In the genomic region with DNA sequence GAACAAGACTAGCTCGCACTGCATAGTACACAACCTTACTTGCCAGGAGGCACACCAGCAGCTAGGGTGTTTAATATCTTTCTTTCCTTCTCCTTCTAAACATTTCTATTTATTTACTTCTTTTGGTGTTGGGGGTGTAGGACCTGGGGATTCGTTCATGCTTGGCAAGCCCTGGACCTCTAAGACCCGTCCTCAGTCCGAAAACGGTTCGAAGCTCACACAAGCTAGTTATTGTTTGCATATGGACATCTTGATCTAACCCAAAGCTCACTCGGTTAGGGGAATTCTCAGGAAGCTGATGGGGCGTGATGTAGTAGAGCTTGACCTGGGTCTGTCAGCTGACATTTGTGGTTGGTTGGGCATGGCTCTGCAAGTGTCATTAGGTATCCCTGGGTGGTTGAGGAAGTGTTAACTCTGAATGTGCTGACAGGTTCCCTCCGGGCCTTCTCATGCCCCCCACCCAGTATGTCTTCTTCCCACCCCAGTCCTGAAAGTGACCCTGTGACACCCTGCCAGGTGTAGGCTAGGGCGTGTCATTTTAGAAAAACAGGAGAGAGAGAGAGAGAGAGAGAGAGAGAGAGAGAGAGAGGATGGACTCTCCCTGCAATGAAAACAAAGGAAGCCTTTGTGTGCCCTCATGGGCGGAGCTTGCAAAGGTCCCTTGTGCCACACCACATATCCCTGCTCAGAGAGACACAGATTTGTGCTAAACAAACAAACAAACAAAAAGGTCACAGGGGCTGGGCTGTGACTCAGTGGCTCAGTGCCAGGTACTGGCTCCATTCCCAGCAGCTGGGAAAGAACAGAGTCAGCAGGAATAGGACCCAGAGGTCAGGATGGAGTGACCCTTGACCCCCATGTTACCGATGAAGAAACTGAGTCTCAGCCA, we compare ENCODE assay signal across 8 mouse cellular contexts. TPM values are rescaled to one million over a fixed set of nuclear protein-coding genes. Genes with fewer than 3 reads are reported as not detected.
DNase-seq lines count a peak whose midpoint lies in the region; ATAC-seq and TF ChIP-seq lines count a peak whose summit lies in the region.

No protein-coding gene starts in this region.

- no peak for TF ChIP-seq POLR2A in heart, adult 2 months (IDR thresholded peaks at IDR 0.05; ENCODE audit: insufficient read depth, low read depth, low read length)

- H3K27me3 ChIP-seq in Patski = no peaks in the 10 kb centered on the region
- H3K27me3 ChIP-seq in heart, adult 2 months (ENCODE audit: control insufficient read depth, insufficient read depth, low read length) = no peaks in the 10 kb centered on the region
- H3K27me3 ChIP-seq in neural tube, embryonic 15.5 days (replicated peaks) = no peaks in the 10 kb centered on the region

- H3K4me1 ChIP-seq in heart, adult 2 months (ENCODE audit: control insufficient read depth, insufficient read depth, low read length) = peaks cover 31% of the 10 kb centered on the region
- no peaks in the 10 kb centered on the region for H3K4me1 ChIP-seq in neural tube, embryonic 15.5 days

- intact Hi-C loops in heart, adult 2 months (cut with DNase I) = no loop called here

- no peaks in the 10 kb centered on the region for H3K79me2 ChIP-seq in heart, adult 2 months (replicated peaks; ENCODE audit: control insufficient read depth, insufficient read depth, low read length)

- H3K27ac ChIP-seq in heart, adult 2 months = peak overlapping the region; percentile 70
- H3K27ac ChIP-seq in neural tube, embryonic 15.5 days (replicated peaks) = no peak overlapping the region

- no peaks in the 10 kb centered on the region; the same call in 1 of the 2 replicates for H3K36me3 ChIP-seq in heart, adult 2 months (ENCODE audit: control insufficient read depth, insufficient read depth, low read length)
- no peaks in the 10 kb centered on the region for H3K36me3 ChIP-seq in neural tube, embryonic 15.5 days

- peak; percentile 55 for ATAC-seq in Patski
- ATAC-seq in neural tube, embryonic 15.5 days (ENCODE audit: low FRiP score) = no peak

- H3K9ac ChIP-seq in heart, adult 2 months (ENCODE audit: low read depth, low read length) = no peak overlapping the region
- H3K9ac ChIP-seq in neural tube, embryonic 15.5 days (replicated peaks) = no peak overlapping the region

- POLR2A ChIA-PET in Patski (lab: Charles Lee) = interaction anchor here (0.5 to 0.9 kb wide), 2 partner anchors 35 to 616 kb away, joined by 3 to 4 read pairs; a partner anchor contains a TSS

- no peak overlapping the region for H3K4me3 ChIP-seq in heart, adult 2 months
- no peak overlapping the region for H3K4me3 ChIP-seq in neural tube, embryonic 15.5 days (replicated peaks)

- H3K9me3 ChIP-seq in neural tube, embryonic 15.5 days (replicated peaks) = no peaks in the 10 kb centered on the region

- TF ChIP-seq EP300 in heart, adult 2 months (IDR thresholded peaks at IDR 0.05; ENCODE audit: insufficient read depth, low read depth, low read length) = no peak

- WGBS in heart, adult 2 months = 48% methylated on average over 12 of the region's 12 CpGs
- 69% methylated on average over 12 of the region's 12 CpGs for WGBS in neural tube, embryonic 15.5 days

- in situ Hi-C loops in Patski (cut with MboI; ENCODE audit: low pct_unique_long_range_greater_than_20kb) = no loop called here

- H3K4me2 ChIP-seq in neural tube, embryonic 15.5 days = no peak overlapping the region

- no peak for TF ChIP-seq CTCF in Patski (IDR thresholded peaks at IDR 0.05)
- no peak for TF ChIP-seq CTCF in heart, adult 2 months (IDR thresholded peaks at IDR 0.05)

- peak; percentile 65 for DNase-seq in layer of hippocampus, adult 9-11 months
- DNase-seq in layer of hippocampus, postnatal 36 days = no peak
- DNase-seq in Patski (ENCODE audit: low read depth, low spot score) = no peak
- peak; percentile 53 to 61 for DNase-seq in heart, adult 2 months
- peak; percentile 90 to 94 for DNase-seq in kidney, postnatal 25 days
- peak; percentile 17 for DNase-seq in retina, postnatal 7 days (ENCODE audit: low read depth, low spot score)
- no peak for DNase-seq in thymus, postnatal 0 days (ENCODE audit: low spot score)

- CTCF ChIA-PET in Patski (lab: Charles Lee) = interaction anchor here (2.2 to 4.9 kb wide), 3 partner anchors 9 to 22 kb away, joined by 7 to 29 read pairs (median 8); a partner anchor contains a TSS

RNA-seq across cellular contexts. Expression of a gene that starts 23.3 kb away (rescaled TPM):
- 10 to 100 TPM; 15.3 to 24.8 TPM for total RNA-seq in layer of hippocampus, postnatal 36 days (2021)
- 34.6 TPM for polyA plus RNA-seq in Patski (2021)
- total RNA-seq in heart, adult 2 months (2021) = 10 to 100 TPM; 10.4 to 13.6 TPM
- polyA plus RNA-seq in heart, adult 2 months (2012; rRNA removed) = 12.5 and 12.9 TPM in 2 replicates
- polyA plus RNA-seq in thymus, postnatal 0 days (2015; fragmentation: Nextera tagmentation; extraction: Ambion mirVana) = 2.2 and 2.7 TPM in 2 replicates
- 2.5 and 4.5 TPM in 2 replicates for polyA plus RNA-seq in neural tube, embryonic 15.5 days (2015; fragmentation: Nextera tagmentation; extraction: Ambion mirVana)

RNA-seq across cellular contexts. Expression of a gene that starts 35.3 kb away (rescaled TPM):
- 10 to 100 TPM; 52.5 to 60.7 TPM for total RNA-seq in layer of hippocampus, postnatal 36 days (2021)
- polyA plus RNA-seq in Patski (2021) = 56.3 TPM
- 10 to 100 TPM; 66.7 to 71.9 TPM for total RNA-seq in heart, adult 2 months (2021)
- 17.3 and 36.1 TPM in 2 replicates for polyA plus RNA-seq in heart, adult 2 months (2012; rRNA removed)
- polyA plus RNA-seq in thymus, postnatal 0 days (2015; fragmentation: Nextera tagmentation; extraction: Ambion mirVana) = 1.5 and 1.7 TPM in 2 replicates
- polyA plus RNA-seq in neural tube, embryonic 15.5 days (2015; fragmentation: Nextera tagmentation; extraction: Ambion mirVana) = 0.96 and 1.4 TPM in 2 replicates

RNA-seq across cellular contexts. Expression of a gene that starts 37.8 kb away (rescaled TPM):
- 10 to 100 TPM; 50.8 to 50.9 TPM for total RNA-seq in layer of hippocampus, postnatal 36 days (2021)
- polyA plus RNA-seq in Patski (2021) = 29.5 TPM
- 1 to 10 TPM; 8.3 to 8.6 TPM for total RNA-seq in heart, adult 2 months (2021)
- polyA plus RNA-seq in heart, adult 2 months (2012; rRNA removed) = 11.2 and 12.0 TPM in 2 replicates
- 30.7 and 33.1 TPM in 2 replicates for polyA plus RNA-seq in thymus, postnatal 0 days (2015; fragmentation: Nextera tagmentation; extraction: Ambion mirVana)
- polyA plus RNA-seq in neural tube, embryonic 15.5 days (2015; fragmentation: Nextera tagmentation; extraction: Ambion mirVana) = 68.1 and 75.8 TPM in 2 replicates

RNA-seq across cellular contexts. Expression of a gene that starts 57.0 kb away (rescaled TPM):
- 100 to 1,000 TPM; 224 to 232 TPM for total RNA-seq in layer of hippocampus, postnatal 36 days (2021)
- polyA plus RNA-seq in Patski (2021) = 167 TPM
- 10 to 100 TPM; 60.4 to 70.2 TPM for total RNA-seq in heart, adult 2 months (2021)
- polyA plus RNA-seq in heart, adult 2 months (2012; rRNA removed) = 128 and 199 TPM in 2 replicates
- polyA plus RNA-seq in thymus, postnatal 0 days (2015; fragmentation: Nextera tagmentation; extraction: Ambion mirVana) = 267 and 274 TPM in 2 replicates
- polyA plus RNA-seq in neural tube, embryonic 15.5 days (2015; fragmentation: Nextera tagmentation; extraction: Ambion mirVana) = 245 and 258 TPM in 2 replicates

RNA-seq across cellular contexts. Expression of a gene that starts 58.1 kb away (rescaled TPM):
- total RNA-seq in layer of hippocampus, postnatal 36 days (2021) = not detected
- polyA plus RNA-seq in Patski (2021) = 1.5 TPM
- total RNA-seq in heart, adult 2 months (2021) = not detected
- polyA plus RNA-seq in heart, adult 2 months (2012; rRNA removed) = 0.76 and 1.1 TPM in 2 replicates
- 0.59 and 0.81 TPM in 2 replicates for polyA plus RNA-seq in thymus, postnatal 0 days (2015; fragmentation: Nextera tagmentation; extraction: Ambion mirVana)
- 1.1 and 1.9 TPM in 2 replicates for polyA plus RNA-seq in neural tube, embryonic 15.5 days (2015; fragmentation: Nextera tagmentation; extraction: Ambion mirVana)

Comparison
In these comparisons a context has a peak if more than half of its experiments do, and no peak if none do; other contexts are left out.
1. DNase-seq: peak in layer of hippocampus, adult 9-11 months (single experiment), heart, adult 2 months (2 of 2), kidney, postnatal 25 days (2 of 2) and retina, postnatal 7 days (single experiment); none in layer of hippocampus, postnatal 36 days (0 of 2), Patski (single experiment) and thymus, postnatal 0 days (single experiment).